Mouse (Mus musculus) adrenal gland (tissue): ENCODE results near the gene Majin.

ENCODE experiments used
- intact Hi-C: fragments of 180-260 bp; cut with DNase I; formaldehyde crosslinking; loops from one replicate; pipeline ENCODE4 v1.15.1; 2025
- long read RNA-seq, 2 experiments: library from polyadenylated mRNA; unstranded; transcript quantifications; one replicate each; pipeline ENCODE4 v2.0.0; 2020; ENCODE audit warnings: borderline replicate concordance in 1 of 2; ENCODE audit not compliant: insufficient replicate concordance in 1 of 2

The Majin gene
- long read RNA-seq, experiment 1, partial matches to known transcripts: 1 of 1 reads
- long read RNA-seq, experiment 1, other reads (novel, unspliced or antisense): 0 of 1 reads
- long read RNA-seq, experiment 2: 0 reads

GRCm38 (mm10) chr19:6184131-6184530 lies at the start of gene Majin:
TSS of gene Majin (plus strand) at chr19:6184388.
- intact Hi-C loops: no loop called here

GRCm38 (mm10) chr19:6136397-6136796 lies 47.8 kb upstream of the Majin start:
- intact Hi-C loops: no loop called here

GRCm38 (mm10) chr19:6139701-6140100 lies 44.5 kb upstream of the Majin start:
- intact Hi-C loops: no loop called here

- intact Hi-C loops: no loop called here
These were observed 43.9 kb upstream of the Majin start for GRCm38 (mm10) chr19:6140374-6140677.

GRCm38 (mm10) chr19:6140678-6141393 lies 43.4 kb upstream of the Majin start, which contains the start of gene Batf2:
TSS of gene Batf2 (plus strand) at chr19:6140983.
- intact Hi-C loops: no loop called here

GRCm38 (mm10) chr19:6141394-6141749 lies 42.8 kb upstream of the Majin start, which contains the start of gene Arl2:
TSS of gene Arl2 (minus strand) at chr19:6141548.
- intact Hi-C loops: no loop called here

- intact Hi-C loops: no loop called here
These were observed 39.3 kb upstream of the Majin start for GRCm38 (mm10) chr19:6144842-6145241.

- intact Hi-C loops: no loop called here
These were observed 29.0 kb upstream of the Majin start for GRCm38 (mm10) chr19:6155174-6155573.

- intact Hi-C loops: no loop called here
These were observed 27.8 kb upstream of the Majin start for GRCm38 (mm10) chr19:6156372-6156771.

- intact Hi-C loops: no loop called here
These were observed 27.0 kb upstream of the Majin start for GRCm38 (mm10) chr19:6157220-6157619.

- intact Hi-C loops: no loop called here
These were observed 20.2 kb upstream of the Majin start for GRCm38 (mm10) chr19:6163872-6164547.

- intact Hi-C loops: no loop called here
These were observed 17.4 kb upstream of the Majin start for GRCm38 (mm10) chr19:6166750-6167149.

GRCm38 (mm10) chr19:6171215-6171614 lies 13.0 kb upstream of the Majin start:
- intact Hi-C loops: no loop called here

- intact Hi-C loops: no loop called here
These were observed 9.4 kb upstream of the Majin start for GRCm38 (mm10) chr19:6174771-6175170.

GRCm38 (mm10) chr19:6178775-6179174 lies 5.4 kb upstream of the Majin start:
- intact Hi-C loops: no loop called here

GRCm38 (mm10) chr19:6181629-6182028 lies 2.6 kb upstream of the Majin start:
- intact Hi-C loops: no loop called here

GRCm38 (mm10) chr19:6182534-6182933 lies 1.7 kb upstream of the Majin start:
- intact Hi-C loops: no loop called here

- intact Hi-C loops: no loop called here
These were observed 20.1 kb downstream of the Majin start for GRCm38 (mm10) chr19:6204265-6204664.

GRCm38 (mm10) chr19:6206716-6207115 lies 22.5 kb downstream of the Majin start:
- intact Hi-C loops: no loop called here

- intact Hi-C loops: no loop called here
These were observed 32.0 kb downstream of the Majin start for GRCm38 (mm10) chr19:6216046-6216705.

- intact Hi-C loops: no loop called here
These were observed 34.4 kb downstream of the Majin start for GRCm38 (mm10) chr19:6218606-6219005.

- intact Hi-C loops: no loop called here
These were observed 41.9 kb downstream of the Majin start, which contains the start of gene Gpha2 for GRCm38 (mm10) chr19:6226135-6226534. TSS of gene Gpha2 (plus strand) at chr19:6226380.
